Mouse (Mus musculus) E14TG2a.4 (cell line): ENCODE results near the gene Ube2d3.
A peak's percentile ranks its signal among the peaks of the same experiment; 100 is the strongest.

Experiments used
- H3K27me3 ChIP-seq: 2 replicates; pipeline ENCODE4 v1.6.1; 2014; ENCODE audit warnings: low read length, control low read depth; ENCODE audit not compliant: insufficient read depth
- H3K36me3 ChIP-seq: 2 replicates; pipeline ENCODE4 v1.6.1; 2014; ENCODE audit warnings: low read length, control low read depth; ENCODE audit not compliant: insufficient read depth
- H3K4me1 ChIP-seq: replicated peaks from 2 replicates; pipeline ENCODE4 v1.6.1; 2014; ENCODE audit warnings: low read depth, low read length, control low read depth
- H3K4me3 ChIP-seq: replicated peaks from 2 replicates; pipeline ENCODE4 v1.5.1; 2014; ENCODE audit warnings: mild to moderate bottlenecking, low read length
- H3K9me3 ChIP-seq: 2 replicates; pipeline ENCODE4 v1.6.1; 2014; ENCODE audit warnings: low read length, control low read depth
- CTCF ChIP-seq: conservative IDR thresholded peaks from 2 replicates; pipeline ENCODE4 v1.5.1; 2014; ENCODE audit warnings: low read length
- NANOG ChIP-seq: IDR thresholded peaks from 2 replicates; pipeline ENCODE4 v1.6.1; 2014; ENCODE audit warnings: borderline replicate concordance, low read length, mixed read lengths
- POU5F1 ChIP-seq: IDR thresholded peaks from 2 replicates; pipeline ENCODE4 v1.6.1; 2014; ENCODE audit warnings: low read length, borderline replicate concordance

The Ube2d3 gene

DNA sequence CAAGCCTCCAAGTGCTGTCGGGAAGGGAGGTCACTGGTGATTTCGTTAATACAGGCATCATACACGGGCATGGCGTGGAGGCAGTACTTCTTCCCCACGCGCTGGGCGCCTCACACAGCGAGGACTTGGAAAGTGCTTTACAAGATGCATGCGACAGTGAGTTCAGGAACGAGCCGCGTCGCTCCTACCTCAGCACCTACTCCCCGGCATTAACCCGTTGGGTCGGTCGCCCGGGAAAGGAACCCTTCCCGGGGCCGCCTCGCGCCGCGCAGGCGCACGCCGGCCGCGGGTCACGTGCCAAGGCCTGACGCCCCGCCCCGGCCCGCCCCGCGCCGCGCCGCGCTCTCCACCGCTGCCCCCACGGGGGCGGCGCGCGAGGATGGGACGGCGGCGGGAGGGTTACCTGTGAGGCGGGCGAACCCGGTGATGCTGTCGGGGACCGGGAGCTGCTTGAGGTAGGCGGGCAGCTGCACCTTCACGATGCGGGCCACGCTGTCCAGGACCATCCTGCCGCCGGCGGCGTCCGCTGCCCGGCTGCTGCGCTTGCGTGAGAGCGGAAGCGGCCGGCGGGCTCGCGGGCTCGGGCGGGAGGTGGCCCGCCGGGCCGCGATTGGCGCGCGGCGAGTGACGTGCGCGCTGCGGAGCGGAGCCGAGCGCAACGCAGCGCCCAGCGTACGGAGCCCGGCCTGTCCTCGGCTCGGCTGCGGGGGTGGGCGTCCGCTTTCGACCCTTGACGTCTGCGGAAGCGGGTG is 14.9 kb upstream of the Ube2d3 start:
- TF ChIP-seq CTCF (no peak), NANOG (no peak), POU5F1 (no peak)
- H3K4me3 ChIP-seq, result peak overlapping the region; percentile 87
- H3K27me3 ChIP-seq, result no peaks in the 10 kb centered on the region
- peaks cover 33% of the 10 kb centered on the region for H3K4me1 ChIP-seq
- peaks cover 4% of the 10 kb centered on the region; the same call in 1 of the 2 replicates for H3K36me3 ChIP-seq
- no peaks in the 10 kb centered on the region for H3K9me3 ChIP-seq

DNA sequence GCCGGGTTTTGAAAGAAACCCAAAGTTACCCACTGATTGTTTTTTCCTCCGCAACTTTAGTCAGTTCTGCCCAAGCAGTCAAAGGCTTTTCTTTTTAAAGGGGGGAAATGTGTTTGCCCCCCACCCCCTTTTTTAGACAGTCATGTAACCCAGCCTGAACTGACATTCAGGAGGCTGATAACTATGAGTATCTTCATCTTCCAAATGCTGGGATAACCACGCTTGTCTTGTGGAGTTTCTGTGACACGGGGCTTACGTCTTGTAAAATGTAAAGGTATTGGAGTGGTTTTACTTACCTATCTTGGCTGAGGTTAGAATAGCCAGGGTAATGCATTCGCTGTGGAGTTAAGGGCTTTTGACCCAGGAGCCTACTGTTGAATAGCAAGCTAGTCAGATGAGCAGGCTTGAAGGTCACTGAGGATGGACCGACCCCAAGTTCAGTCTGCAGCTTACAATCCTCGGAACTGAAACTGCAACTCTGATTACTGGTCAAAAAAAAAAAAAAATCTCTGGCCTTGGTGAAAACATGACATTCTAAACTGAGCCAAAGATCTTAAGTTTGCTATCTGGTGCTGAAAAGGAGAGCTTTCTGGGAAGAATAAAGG is 14.2 kb upstream of the Ube2d3 start, which contains the start of gene Cisd2:
Cisd2 (minus strand) TSS at position 318 of the 605 bp plus-strand sequence.
- peak within 1 kb of the TSS; percentile 87 for H3K4me3 ChIP-seq
- peaks cover 26% of the 10 kb centered on the region for H3K4me1 ChIP-seq
- H3K36me3 ChIP-seq, result peaks cover 4% of the 10 kb centered on the region; the same call in 1 of the 2 replicates
- no peaks in the 10 kb centered on the region for H3K9me3 ChIP-seq
- no peak for TF ChIP-seq CTCF
- no peaks in the 10 kb centered on the region for H3K27me3 ChIP-seq

DNA sequence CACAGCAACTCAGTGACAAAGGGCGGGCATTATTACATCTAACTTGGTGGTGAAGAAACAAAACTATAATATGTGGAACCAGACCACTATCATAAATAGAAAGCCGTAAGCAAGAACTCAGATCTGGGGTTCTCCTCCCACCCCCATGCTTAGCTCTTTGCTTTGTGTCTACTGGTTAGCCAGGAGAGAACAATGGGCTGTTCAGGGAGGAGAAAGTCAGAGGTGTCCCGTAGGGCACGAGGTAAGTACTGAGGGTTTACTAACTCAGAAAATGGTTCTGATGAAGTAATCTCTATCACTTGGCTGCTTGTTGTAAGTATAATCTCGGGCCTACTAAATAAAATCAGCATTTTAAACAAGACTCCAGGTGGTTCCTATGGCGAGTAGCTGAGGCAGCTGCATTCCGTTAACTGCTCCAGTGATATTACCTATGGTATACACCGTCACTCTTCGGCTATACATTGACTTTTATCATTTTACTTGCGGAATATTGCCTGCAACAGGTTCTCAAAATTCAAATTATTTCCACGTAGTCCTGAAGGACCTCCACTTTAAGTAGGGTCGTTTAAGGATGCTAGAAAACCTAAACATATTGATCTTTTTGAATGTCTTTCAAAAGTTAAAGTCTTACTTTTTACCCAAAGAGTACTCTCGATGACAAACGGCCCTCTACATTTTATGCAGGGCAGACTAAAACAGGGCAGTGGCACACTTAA is 890 bp upstream of the Ube2d3 start:
- no peaks in the 10 kb centered on the region for H3K9me3 ChIP-seq
- H3K4me3 ChIP-seq, result peak overlapping the region; percentile 84
- TF ChIP-seq NANOG (no peak), POU5F1 (no peak), CTCF (no peak)
- H3K4me1 ChIP-seq, result peaks cover 30% of the 10 kb centered on the region
- H3K36me3 ChIP-seq, result peaks cover 32% of the 10 kb centered on the region
- H3K27me3 ChIP-seq, result no peaks in the 10 kb centered on the region

DNA sequence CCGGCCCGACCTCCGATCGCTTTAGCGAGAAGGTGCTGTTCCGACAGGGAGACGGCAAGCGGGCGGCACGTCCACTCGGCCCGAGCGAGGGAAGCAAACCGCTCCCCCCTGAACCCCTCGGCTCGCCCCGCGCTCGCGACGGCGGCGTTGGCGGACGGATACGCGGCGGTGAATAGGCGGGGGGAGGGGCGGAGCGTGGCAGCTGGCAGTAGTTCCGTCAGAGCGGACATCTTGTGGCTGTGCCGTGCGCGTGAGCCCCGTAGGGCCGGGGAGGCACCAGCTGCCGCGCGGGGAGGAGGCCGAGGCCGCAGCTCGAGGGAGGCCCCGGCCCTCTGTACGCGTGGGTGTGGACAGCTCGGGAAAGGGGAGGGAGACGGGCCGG is 573 bp downstream of the Ube2d3 start:
- TF ChIP-seq CTCF (no peak), NANOG (no peak), POU5F1 (no peak)
- Histone ChIP-seq H3K4me1 (peaks cover 44% of the 10 kb centered on the region), H3K4me3 (peak overlapping the region; percentile 94), H3K9me3 (no peaks in the 10 kb centered on the region), H3K36me3 (peaks cover 45% of the 10 kb centered on the region), H3K27me3 (no peaks in the 10 kb centered on the region)

DNA sequence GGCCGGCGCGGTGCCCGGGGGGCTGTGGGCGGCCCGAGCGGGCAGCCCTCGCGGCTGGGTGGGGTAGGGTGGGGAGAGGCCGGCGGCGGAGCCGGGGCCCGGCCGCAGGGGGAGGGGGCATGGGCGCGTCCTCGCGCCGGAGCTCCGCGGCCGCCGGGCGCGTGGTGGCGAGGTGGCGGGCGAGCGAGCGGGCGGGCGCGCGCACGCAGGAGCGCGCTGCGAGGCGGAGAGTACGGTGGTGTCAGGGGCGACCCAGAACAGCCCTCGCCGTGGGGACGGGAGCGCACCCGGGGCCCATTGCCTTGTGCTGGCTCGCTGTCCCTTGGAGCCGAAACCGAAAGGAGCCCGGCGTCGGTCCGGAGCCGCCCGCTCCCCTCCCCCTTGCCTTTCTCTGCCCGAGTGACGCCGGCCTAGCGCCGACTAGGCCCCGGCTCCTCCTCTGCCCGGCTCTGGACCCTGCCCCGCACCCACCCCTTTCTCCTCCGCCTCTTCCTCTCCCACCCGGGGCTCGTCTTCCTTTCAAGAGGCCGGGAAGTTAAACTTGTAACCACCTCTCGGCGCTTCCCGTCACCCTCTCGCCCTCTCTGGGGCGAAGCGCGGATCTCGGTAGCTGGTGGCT is 1.1 kb downstream of the Ube2d3 start:
- TF ChIP-seq NANOG (no peak), CTCF (no peak), POU5F1 (no peak)
- Histone ChIP-seq H3K4me3 (peak overlapping the region; percentile 94), H3K27me3 (no peaks in the 10 kb centered on the region), H3K4me1 (peaks cover 50% of the 10 kb centered on the region), H3K36me3 (peaks cover 50% of the 10 kb centered on the region), H3K9me3 (no peaks in the 10 kb centered on the region)

DNA sequence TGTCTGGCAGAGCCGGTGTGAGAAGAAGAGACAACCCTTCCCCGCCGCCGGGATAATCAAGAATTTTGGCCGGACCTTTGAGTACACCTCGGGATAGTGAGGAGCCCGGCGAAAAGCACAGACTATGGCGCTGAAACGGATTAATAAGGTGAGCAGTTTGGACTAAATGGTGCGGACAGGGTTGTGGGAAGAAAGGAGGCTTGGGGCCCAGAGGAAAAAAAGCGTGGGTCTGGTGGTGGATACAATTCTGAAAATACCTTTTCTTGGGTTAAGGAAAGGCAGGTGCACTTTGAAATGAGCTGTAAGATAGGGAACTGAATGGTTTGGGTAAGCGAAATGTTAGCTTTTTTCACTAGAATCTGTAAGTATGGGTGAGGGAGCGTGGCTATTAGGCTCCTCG is 1.7 kb downstream of the Ube2d3 start:
- Histone ChIP-seq H3K27me3 (no peaks in the 10 kb centered on the region), H3K4me3 (peak overlapping the region; percentile 94), H3K36me3 (peaks cover 57% of the 10 kb centered on the region), H3K4me1 (peaks cover 55% of the 10 kb centered on the region), H3K9me3 (no peaks in the 10 kb centered on the region)
- TF ChIP-seq NANOG (no peak), CTCF (no peak), POU5F1 (no peak)

DNA sequence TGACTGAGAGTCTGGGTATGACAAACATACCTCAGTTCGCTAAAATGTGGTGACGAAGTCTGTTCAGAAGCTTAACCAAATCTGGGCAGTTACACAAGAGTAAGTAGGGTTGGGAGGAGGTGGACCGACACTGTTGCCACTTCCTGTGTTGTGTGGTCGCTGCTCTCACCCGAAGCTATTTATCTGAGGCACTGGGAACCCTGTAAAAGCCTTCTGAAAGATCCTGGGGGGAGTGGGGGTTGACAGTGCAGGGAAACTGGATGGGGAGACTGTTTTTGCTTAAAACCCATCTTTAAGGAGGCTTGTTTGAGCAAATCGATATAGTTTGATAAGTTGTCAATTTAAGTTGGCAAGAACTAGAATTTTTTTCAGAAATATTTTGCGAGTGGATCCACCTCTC is 2.3 kb downstream of the Ube2d3 start:
- Histone ChIP-seq H3K4me3 (peak overlapping the region; percentile 94), H3K4me1 (peaks cover 58% of the 10 kb centered on the region), H3K27me3 (no peaks in the 10 kb centered on the region), H3K36me3 (peaks cover 61% of the 10 kb centered on the region), H3K9me3 (no peaks in the 10 kb centered on the region)
- no peak for TF ChIP-seq NANOG
- TF ChIP-seq POU5F1, result no peak
- TF ChIP-seq CTCF, result no peak

DNA sequence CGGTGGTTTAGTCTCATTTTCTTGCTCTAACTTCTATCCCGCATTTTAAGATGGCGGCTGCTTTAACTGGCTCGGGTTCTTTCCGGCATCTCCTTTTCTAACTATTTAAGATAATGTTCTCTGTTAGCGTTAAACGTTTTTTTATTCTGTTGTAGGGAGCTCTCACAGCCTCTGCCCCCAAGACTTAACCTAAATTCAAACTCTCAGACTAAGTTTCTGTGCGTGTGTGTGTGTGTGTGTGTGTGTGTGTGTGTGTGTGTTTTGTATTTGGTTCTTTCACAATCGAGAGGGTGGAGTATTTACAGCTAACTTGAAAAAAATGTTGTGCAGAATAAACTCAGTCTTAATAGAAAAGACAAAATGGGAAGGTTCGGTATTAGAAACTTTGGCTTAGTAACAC is 2.7 kb downstream of the Ube2d3 start:
- Histone ChIP-seq H3K9me3 (no peaks in the 10 kb centered on the region), H3K36me3 (peaks cover 60% of the 10 kb centered on the region), H3K27me3 (no peaks in the 10 kb centered on the region), H3K4me1 (peaks cover 58% of the 10 kb centered on the region), H3K4me3 (peak overlapping the region; percentile 94)
- TF ChIP-seq NANOG (no peak), POU5F1 (no peak), CTCF (no peak)
